Mouse (Mus musculus) MEL (cell line): ENCODE measurements around the gene Slc25a42. TPM values are rescaled to one million over a fixed set of nuclear protein-coding genes. Genes with fewer than 3 reads are reported as not detected.

ENCODE experiments used
- DNase-seq: peaks from one replicate; pipeline ENCODE4 v3.0.0; 2011; ENCODE audit warnings: low read depth, low spot score
- H3K27ac ChIP-seq: 2 replicates; pipeline ENCODE4 v1.5.1; 2012; ENCODE audit warnings: low read depth, mild to moderate bottlenecking, control low read depth, low read length, moderate library complexity; ENCODE audit not compliant: control insufficient read depth
- H3K27me3 ChIP-seq, 2 experiments: fragments of 150-350 bp in 1 of 2; sonication (generic) in 1 of 2; 2 replicates each; pipeline ENCODE4 v1.6.1; 2012; ENCODE audit warnings: low read length in 2 of 2, mild to moderate bottlenecking in 2 of 2, improper control_type of control experiment in 1 of 2, moderate library complexity in 1 of 2; ENCODE audit not compliant: insufficient read depth in 2 of 2, control insufficient read depth in 1 of 2
- H3K36me3 ChIP-seq, 2 experiments: 2 replicates each; pipeline ENCODE4 v1.6.1; 2012 to 2014; ENCODE audit warnings: low read length in 2 of 2, improper control_type of control experiment in 1 of 2, inconsistent platforms in 1 of 2, mild to moderate bottlenecking in 1 of 2; ENCODE audit not compliant: insufficient read depth in 2 of 2, control insufficient read depth in 1 of 2
- H3K4me1 ChIP-seq, 2 experiments: fragments of 150-350 bp in 1 of 2; sonication (generic) in 1 of 2; 2 replicates each; pipeline ENCODE4 v1.6.1; 2012; ENCODE audit warnings: low read length in 2 of 2, improper control_type of control experiment in 1 of 2, mild to moderate bottlenecking in 1 of 2; ENCODE audit not compliant: insufficient read depth in 2 of 2, control insufficient read depth in 1 of 2
- H3K4me3 ChIP-seq, 2 experiments: fragments of 150-350 bp in 1 of 2; sonication (generic) in 1 of 2; 2 replicates each; pipeline ENCODE4 v1.5.1; 2012; ENCODE audit warnings: low read depth in 2 of 2, low read length in 2 of 2, mild to moderate bottlenecking in 2 of 2, moderate library complexity in 2 of 2, control low read depth in 1 of 2, improper control_type of control experiment in 1 of 2; ENCODE audit not compliant: control insufficient read depth in 1 of 2, insufficient read depth in 1 of 2
- H3K79me2 ChIP-seq: 2 replicates; pipeline ENCODE4 v1.6.1; 2012; ENCODE audit warnings: mild to moderate bottlenecking, low read length, moderate library complexity; ENCODE audit not compliant: control insufficient read depth, poor library complexity, insufficient read depth
- H3K9ac ChIP-seq: 2 replicates; pipeline ENCODE4 v1.6.1; 2012; ENCODE audit warnings: low read depth, mild to moderate bottlenecking, control low read depth, low read length, moderate library complexity; ENCODE audit not compliant: control insufficient read depth, poor library complexity, severe bottlenecking
- H3K9me3 ChIP-seq: fragments of 150-350 bp; sonication (generic); replicated peaks from 2 replicates; pipeline ENCODE4 v1.6.1; 2012; ENCODE audit warnings: mild to moderate bottlenecking, low read length, improper control_type of control experiment, moderate library complexity; ENCODE audit not compliant: insufficient read depth
- CHD2 ChIP-seq: IDR thresholded peaks from 2 replicates; pipeline ENCODE4 v1.6.1; 2011; ENCODE audit warnings: low read length, improper control_type of control experiment
- E2F4 ChIP-seq: IDR thresholded peaks from 2 replicates; pipeline ENCODE4 v1.6.1; 2011; ENCODE audit warnings: low read depth, low read length, improper control_type of control experiment, borderline replicate concordance
- ELF1 ChIP-seq: IDR thresholded peaks from 2 replicates; pipeline ENCODE4 v1.6.1; 2014; ENCODE audit warnings: low read depth, mild to moderate bottlenecking, inconsistent platforms, low read length, improper control_type of control experiment, moderate library complexity
- EP300 ChIP-seq, 2 experiments: IDR thresholded peaks; 2 replicates each; pipeline ENCODE4 v1.6.1; 2011; ENCODE audit warnings: improper control_type of control experiment in 2 of 2, low read length in 2 of 2, low read depth in 1 of 2, mild to moderate bottlenecking in 1 of 2
- GATA1 ChIP-seq: IDR thresholded peaks from 2 replicates; pipeline ENCODE4 v1.6.1; 2011; ENCODE audit warnings: low read depth, low read length, improper control_type of control experiment
- MAFK ChIP-seq: IDR thresholded peaks from 2 replicates; pipeline ENCODE4 v1.6.1; 2011; ENCODE audit warnings: low read depth, mild to moderate bottlenecking, low read length, improper control_type of control experiment, borderline replicate concordance
- MAZ ChIP-seq: IDR thresholded peaks from 2 replicates; pipeline ENCODE4 v1.6.1; 2012; ENCODE audit warnings: low read depth, mild to moderate bottlenecking, inconsistent platforms, low read length, improper control_type of control experiment
- MXI1 ChIP-seq: IDR thresholded peaks from 2 replicates; pipeline ENCODE4 v1.6.1; 2011; ENCODE audit warnings: mild to moderate bottlenecking, low read depth, low read length, improper control_type of control experiment
- NRF1 ChIP-seq: IDR thresholded peaks from 2 replicates; pipeline ENCODE4 v1.6.1; 2014; ENCODE audit warnings: low read depth, mild to moderate bottlenecking, inconsistent platforms, low read length, improper control_type of control experiment, moderate library complexity; ENCODE audit not compliant: poor library complexity, insufficient read depth, severe bottlenecking
- POLR2AphosphoS2 ChIP-seq: IDR thresholded peaks from 2 replicates; pipeline ENCODE4 v1.6.1; 2011; ENCODE audit warnings: low read length, improper control_type of control experiment
- RAD21 ChIP-seq: IDR thresholded peaks from 2 replicates; pipeline ENCODE4 v1.6.1; 2011; ENCODE audit warnings: mild to moderate bottlenecking, low read depth, low read length, improper control_type of control experiment
- SMC3 ChIP-seq: IDR thresholded peaks from 2 replicates; pipeline ENCODE4 v1.6.1; 2011; ENCODE audit warnings: low read depth, low read length, improper control_type of control experiment
- TAL1 ChIP-seq: IDR thresholded peaks from 2 replicates; pipeline ENCODE4 v1.6.1; 2012; ENCODE audit warnings: mild to moderate bottlenecking, inconsistent platforms, low read length, moderate library complexity, mixed read lengths
- TBP ChIP-seq: IDR thresholded peaks from 2 replicates; pipeline ENCODE4 v1.8.0; 2011; ENCODE audit warnings: low read depth, low read length, improper control_type of control experiment
- USF2 ChIP-seq, 2 experiments: IDR thresholded peaks; 2 replicates each; pipeline ENCODE4 v1.6.1; 2011 to 2012; ENCODE audit warnings: improper control_type of control experiment in 2 of 2, low read length in 2 of 2, borderline replicate concordance in 1 of 2, inconsistent platforms in 1 of 2, low read depth in 1 of 2, mild to moderate bottlenecking in 1 of 2; ENCODE audit not compliant: insufficient read depth in 1 of 2
- ZKSCAN1 ChIP-seq: IDR thresholded peaks from 2 replicates; pipeline ENCODE4 v1.6.1; 2012; ENCODE audit warnings: low read depth, mild to moderate bottlenecking, inconsistent platforms, low read length, improper control_type of control experiment, moderate library complexity
- ZNF384 ChIP-seq: IDR thresholded peaks from 2 replicates; pipeline ENCODE4 v1.6.1; 2012; ENCODE audit warnings: low read depth, mild to moderate bottlenecking, inconsistent platforms, low read length, improper control_type of control experiment
- polyA plus RNA-seq, 2 experiments: library from polyadenylated mRNA; stranded (reverse) in 1 of 2; unstranded in 1 of 2; fragments of >175 nt in 1 of 2; fragments of >200 nt in 1 of 2; gene quantifications; 2 replicates each; pipeline versions ENCODE4 v1.2.1 to v1.2.4; 2012; ENCODE audit warnings: low replicate concordance in 2 of 2, low read depth in 1 of 2; ENCODE audit not compliant: insufficient read length in 2 of 2, insufficient read depth in 1 of 2, missing spikeins in 1 of 2
- total RNA-seq: library from RNA; depleted of rRNA; stranded (reverse); fragments of 300-350 nt; gene quantifications from 2 replicates; pipeline ENCODE4 v1.2.3, GENCODE M21; 2012

The Slc25a42 gene
- total and polyA plus RNA-seq, 3 experiments = 5.2 to 12.1 TPM; not detected in 1

DNA sequence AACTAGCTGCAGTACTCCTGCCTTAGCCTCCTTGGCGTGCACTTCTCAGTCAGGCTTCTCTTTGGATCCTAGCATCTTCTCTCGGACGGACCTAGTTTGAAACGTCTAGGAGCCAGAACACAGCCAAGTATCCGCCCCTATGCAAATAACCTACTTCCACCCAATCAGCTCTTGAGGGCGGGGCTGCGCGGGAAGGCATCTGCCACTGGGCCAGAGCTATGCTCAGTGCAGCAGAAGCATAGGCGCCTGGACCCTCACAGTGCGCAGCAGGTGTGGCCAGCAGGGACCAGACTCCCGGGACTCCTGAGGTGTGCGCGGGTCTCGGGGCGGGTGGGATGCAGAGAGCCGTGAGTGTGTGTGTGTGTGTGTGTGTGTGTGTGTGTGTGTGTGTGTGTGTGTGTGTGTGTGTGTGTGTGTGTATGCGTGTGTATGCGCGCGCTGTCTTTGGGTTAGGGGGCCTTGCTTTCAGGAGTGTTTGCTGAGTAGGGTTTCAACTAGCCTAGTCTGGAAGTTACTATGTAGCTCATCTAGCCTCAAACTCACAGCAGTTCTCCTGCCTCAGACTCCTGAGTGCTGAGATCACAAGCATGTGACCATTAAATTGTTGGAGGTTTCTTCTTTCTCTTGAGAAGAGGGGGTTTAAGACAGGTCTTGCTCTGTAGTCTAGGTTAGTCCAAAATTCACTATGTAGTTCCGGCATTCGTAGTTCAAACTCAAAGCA, 59.4 kb downstream of the Slc25a42 start:
- Histone ChIP-seq H3K4me3 (no peak overlapping the region; a peak in 2 of 4 replicates), H3K4me1 (peaks cover 0 to 7% of the 10 kb centered on the region in 2 experiments; a peak in 2 of 4 replicates), H3K9ac (no peak overlapping the region), H3K27ac (no peak overlapping the region), H3K36me3 (no peaks in the 10 kb centered on the region; a peak in 1 of 4 replicates), H3K79me2 (no peaks in the 10 kb centered on the region), H3K9me3 (no peaks in the 10 kb centered on the region), H3K27me3 (no peaks in the 10 kb centered on the region)
- DNase-seq = peak; percentile 93
- TF ChIP-seq NRF1 (peak; percentile 63), TBP (0 out of 2 replicates have a peak, but pooled peaks have one; percentile 29), E2F4 (0 out of 2 replicates have a peak, but pooled peaks have one; percentile 61), MAFK (no peak)

DNA sequence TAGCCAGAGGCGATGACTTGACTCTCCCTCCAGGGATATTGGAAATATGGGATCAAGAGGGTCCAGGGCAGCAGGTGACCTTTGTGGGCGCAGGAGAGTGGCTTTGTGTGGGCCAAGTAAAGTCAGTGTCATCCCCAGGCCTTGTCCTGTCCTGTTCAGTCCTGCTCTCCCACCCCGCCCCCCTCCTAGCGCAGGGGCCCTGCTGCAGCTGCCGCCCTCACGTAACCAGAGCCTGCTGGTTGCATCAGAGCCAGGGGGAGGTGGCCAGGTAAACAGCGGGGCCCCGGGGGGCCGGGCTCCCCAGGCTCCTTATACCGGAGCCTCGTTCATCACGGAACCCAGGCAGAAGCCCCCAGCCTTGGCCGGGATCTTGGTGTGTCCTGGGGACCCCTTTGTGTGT, 61.9 kb downstream of the Slc25a42 start:
- Histone ChIP-seq H3K79me2 (no peaks in the 10 kb centered on the region), H3K4me1 (peaks cover 0 to 4% of the 10 kb centered on the region in 2 experiments; a peak in 1 of 4 replicates), H3K9ac (no peak overlapping the region), H3K36me3 (no peaks in the 10 kb centered on the region; a peak in 1 of 4 replicates), H3K27me3 (no peaks in the 10 kb centered on the region), H3K27ac (no peak overlapping the region), H3K9me3 (no peaks in the 10 kb centered on the region), H3K4me3 (no peak overlapping the region)
- TF ChIP-seq ZKSCAN1 = no peak
- no peak for TF ChIP-seq POLR2AphosphoS2
- TF ChIP-seq CHD2 = no peak
- no peak for TF ChIP-seq MXI1
- TF ChIP-seq ELF1 = no peak
- no peak for TF ChIP-seq ZNF384
- no peak for TF ChIP-seq GATA1
- TF ChIP-seq EP300 (IDR thresholded peaks at IDR 0.05; ENCODE audit: low read depth in 1 of 2, low read length in 2 of 2) = no peak
- TF ChIP-seq RAD21 = no peak
- TF ChIP-seq TAL1 = no peak
- TF ChIP-seq NRF1 = no peak
- no peak for TF ChIP-seq SMC3
- TF ChIP-seq USF2 (IDR thresholded peaks at IDR 0.05; ENCODE audit: borderline replicate concordance in 1 of 2, insufficient read depth in 1 of 2, low read depth in 1 of 2, low read length in 2 of 2) = no peak
- no peak for TF ChIP-seq MAZ
- DNase-seq = no peak
